Mouse (Mus musculus) activated CD4-positive, CD25-positive, alpha-beta regulatory T cell (primary cell): ENCODE results near the gene Gm8050. TPM values are rescaled to one million over a fixed set of nuclear protein-coding genes. Genes with fewer than 3 reads are reported as not detected.

Experiments used
- polyA plus RNA-seq, 2 experiments: library from polyadenylated mRNA; unstranded; fragments of 100-300 nt; shearing (Covaris generic); gene quantifications; one replicate each; pipeline ENCODE4 v1.2.1; 2017

The Gm8050 gene
- not detected for polyA plus RNA-seq

DNA sequence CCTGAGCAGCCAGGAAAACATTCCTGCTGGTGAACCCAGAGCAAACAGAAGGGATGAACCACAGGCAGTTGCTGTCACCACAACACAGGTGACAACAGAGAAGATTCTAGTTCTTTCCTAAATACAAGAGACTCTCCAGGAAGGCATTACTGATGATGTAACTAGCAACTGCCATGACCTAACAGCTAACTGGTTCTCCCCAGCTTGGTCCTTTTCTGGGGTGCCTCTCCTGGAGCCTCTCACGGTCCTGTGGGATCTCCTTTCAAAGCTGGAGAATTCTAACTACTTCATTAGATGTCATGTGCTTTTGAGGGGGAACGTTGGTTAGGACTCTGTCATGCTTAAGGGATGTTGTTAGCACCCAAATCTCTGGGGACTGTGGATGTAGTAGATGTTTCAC lies at the start of gene Gm8050:
TSS of gene Gm8050 (minus strand) at position 101 of the 400 bp plus-strand sequence.

DNA sequence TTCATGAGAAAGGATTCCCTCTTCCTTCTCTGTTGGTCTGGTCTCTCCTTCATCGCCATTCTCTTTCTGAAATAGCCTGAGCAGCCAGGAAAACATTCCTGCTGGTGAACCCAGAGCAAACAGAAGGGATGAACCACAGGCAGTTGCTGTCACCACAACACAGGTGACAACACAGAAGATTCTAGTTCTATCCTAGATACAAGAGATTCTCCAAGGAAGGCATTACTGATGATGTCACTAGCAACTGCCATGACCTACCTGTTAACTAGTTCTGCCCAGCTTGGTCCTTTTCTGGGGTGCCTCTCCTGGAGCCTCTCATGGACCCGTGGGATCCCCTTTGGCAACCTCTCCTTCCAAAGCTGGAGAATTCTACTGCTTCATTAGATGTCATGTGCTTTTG lies 22.2 kb upstream of the Gm8050 start, which contains the start of gene Gm3636:
TSS of gene Gm3636 (minus strand) at position 101 of the 400 bp plus-strand sequence.

DNA sequence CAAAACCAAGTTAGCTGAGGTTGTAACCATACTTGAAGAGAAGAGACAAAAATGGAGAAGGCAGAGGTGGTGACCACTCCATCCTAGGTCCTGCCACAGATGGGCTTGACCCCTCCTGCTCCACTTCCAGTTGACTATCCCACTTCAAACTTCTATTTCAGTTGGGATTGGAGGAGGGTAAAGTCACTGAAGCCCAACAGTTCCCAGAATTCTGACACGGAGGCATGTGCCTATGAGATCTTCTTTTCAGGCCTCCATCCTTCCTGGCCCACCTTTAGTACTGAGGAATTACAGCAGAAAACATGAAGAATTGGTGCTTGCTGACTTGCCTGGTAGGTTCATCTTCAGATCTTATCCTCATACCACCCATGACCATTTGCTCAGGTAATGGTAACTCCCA lies 36.0 kb downstream of the Gm8050 start, which contains the start of gene Gm10251:
TSS of gene Gm10251 (minus strand) at position 101 of the 400 bp plus-strand sequence.

Other genes with a start within 250 kb of the Gm8050 start
- gene Gm8356, start 183.0 kb downstream of the Gm8050 start, polyA plus RNA-seq: under 1 TPM in 1 of 2 experiments, not detected in 1; 0.31 TPM
- gene Gm3629, start 129.6 kb downstream of the Gm8050 start, polyA plus RNA-seq: not detected
- not detected for gene Gm3460, start 97.8 kb downstream of the Gm8050 start, polyA plus RNA-seq
- gene Gm10251, start 36.1 kb downstream of the Gm8050 start, polyA plus RNA-seq: under 1 TPM in 1 of 2 experiments, not detected in 1; 0.27 TPM
- 1 to 10 TPM; 6.9 to 7.5 TPM for gene Gm3636, start 22.1 kb upstream of the Gm8050 start, polyA plus RNA-seq
- gene Gm8362, start 54.2 kb upstream of the Gm8050 start, polyA plus RNA-seq: under 1 TPM in 1 of 2 experiments, not detected in 1; 0.44 TPM
- gene Gm3642, start 120.1 kb upstream of the Gm8050 start, polyA plus RNA-seq: not detected
- gene Gm3667, start 169.7 kb upstream of the Gm8050 start, polyA plus RNA-seq: 1 to 10 TPM; 1.9 to 2.7 TPM